Mouse (Mus musculus) limb, embryonic 11.5 days (tissue): ENCODE data around the gene Esyt2. TPM values are rescaled to one million over a fixed set of nuclear protein-coding genes. Genes with fewer than 3 reads are reported as not detected.

Experiments used
- ATAC-seq: fragments of 200-750 bp; cut with Nextera tagmentation; 2 replicates; pipeline ENCODE4 v1.8.0; 2017; ENCODE audit warnings: low read depth; ENCODE audit not compliant: insufficient number of reproducible peaks, low FRiP score, low TSS enrichment
- DNase-seq: peaks from one replicate; pipeline ENCODE4 v3.0.0-alpha.2; 2015; ENCODE audit warnings: low spot score
- H3K27ac ChIP-seq: fragments of 300-500 bp; sonication (generic); replicated peaks from 2 replicates; pipeline ENCODE4 v1.5.1; 2014; ENCODE audit warnings: low read depth, mild to moderate bottlenecking, low read length
- H3K27me3 ChIP-seq: fragments of 300-500 bp; sonication (generic); 2 replicates; pipeline ENCODE4 v1.6.1; 2014; ENCODE audit warnings: mild to moderate bottlenecking, low read length, mixed read lengths; ENCODE audit not compliant: control insufficient read depth, insufficient read depth
- H3K36me3 ChIP-seq: fragments of 300-500 bp; sonication (generic); 2 replicates; pipeline ENCODE4 v1.6.1; 2014; ENCODE audit warnings: mild to moderate bottlenecking, low read length, moderate library complexity, mixed read lengths; ENCODE audit not compliant: control insufficient read depth, insufficient read depth
- H3K4me1 ChIP-seq: fragments of 300-500 bp; sonication (generic); 2 replicates; pipeline ENCODE4 v1.6.1; 2014; ENCODE audit warnings: low read length, mixed read lengths; ENCODE audit not compliant: control insufficient read depth, insufficient read depth
- H3K4me2 ChIP-seq: fragments of 300-500 bp; sonication (generic); 2 replicates; pipeline ENCODE4 v1.6.1; 2014; ENCODE audit warnings: low read depth, mild to moderate bottlenecking, moderate library complexity; ENCODE audit not compliant: severe bottlenecking
- H3K4me3 ChIP-seq: fragments of 300-500 bp; sonication (generic); 2 replicates; pipeline ENCODE4 v1.5.1; 2014; ENCODE audit warnings: low read depth, low read length
- H3K9ac ChIP-seq: fragments of 300-500 bp; sonication (generic); 2 replicates; pipeline ENCODE4 v1.6.1; 2014; ENCODE audit warnings: mild to moderate bottlenecking, low read length
- H3K9me3 ChIP-seq: fragments of 300-500 bp; sonication (generic); 2 replicates; pipeline ENCODE4 v1.6.1; 2016; ENCODE audit warnings: low read length; ENCODE audit not compliant: control insufficient read depth
- WGBS: fragments of 180-500 bp; shearing (Covaris S2); extraction: QIAGEN DNeasy Blood & Tissue Kit; methylation state at CpG from one replicate; pipeline ENCODE4 v1.1.7; 2014; 5-methylcytosine and 5-hydroxymethylcytosine counted together
- polyA plus RNA-seq: library from polyadenylated mRNA; unstranded; fragments of >200 nt; fragmentation: Nextera tagmentation; extraction: Ambion mirVana; gene quantifications from 2 replicates; pipeline ENCODE4 v1.2.1, GENCODE M21; 2014

Gene Esyt2
- polyA plus RNA-seq, 1 experiment from 2014 or later, result 18.7 TPM

GRCm38 (mm10) chr12:116389868-116390267 lies 108.9 kb downstream of the Esyt2 start:
- H3K9ac ChIP-seq, result no peak overlapping the region
- no peaks in the 10 kb centered on the region for H3K9me3 ChIP-seq
- DNase-seq (no peak), ATAC-seq (no peak)
- WGBS, result 62% methylated on average over 1 of the region's 1 CpGs
- H3K4me3 ChIP-seq, result no peak overlapping the region
- no peak overlapping the region for H3K4me2 ChIP-seq
- H3K27ac ChIP-seq, result no peak overlapping the region
- no peaks in the 10 kb centered on the region for H3K4me1 ChIP-seq
- no peaks in the 10 kb centered on the region for H3K27me3 ChIP-seq
- no peaks in the 10 kb centered on the region for H3K36me3 ChIP-seq

GRCm38 (mm10) chr12:116394327-116394726 lies 113.3 kb downstream of the Esyt2 start:
- 72% methylated on average over 2 of the region's 2 CpGs for WGBS
- H3K4me1 ChIP-seq, result no peaks in the 10 kb centered on the region
- no peak overlapping the region for H3K4me3 ChIP-seq
- H3K9me3 ChIP-seq, result no peaks in the 10 kb centered on the region
- DNase-seq, result no peak
- no peaks in the 10 kb centered on the region for H3K27me3 ChIP-seq
- no peak overlapping the region for H3K9ac ChIP-seq
- no peak overlapping the region for H3K4me2 ChIP-seq
- H3K36me3 ChIP-seq, result no peaks in the 10 kb centered on the region
- no peak for ATAC-seq
- H3K27ac ChIP-seq, result no peak overlapping the region

DNA sequence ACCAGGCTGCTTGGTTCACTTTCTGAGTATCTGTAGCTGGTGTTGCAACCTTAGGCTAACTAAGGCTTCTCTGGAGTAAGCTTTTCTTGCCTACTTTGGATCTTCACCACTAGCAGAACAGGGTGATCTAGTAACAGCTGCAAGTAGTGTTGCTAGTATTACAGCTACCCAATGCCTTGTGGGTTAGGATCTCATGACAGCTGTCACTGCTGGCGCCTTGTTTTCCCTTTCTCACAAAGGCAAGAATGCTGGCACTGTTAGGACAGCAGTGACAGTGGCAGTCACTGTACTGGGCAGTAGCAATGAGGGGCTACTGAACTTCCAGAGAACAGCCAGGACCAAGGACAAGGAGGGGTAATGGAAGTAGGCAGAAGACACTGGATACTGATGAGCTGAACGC lies 114.3 kb downstream of the Esyt2 start:
- Histone ChIP-seq H3K9ac (no peak overlapping the region), H3K4me2 (no peak overlapping the region), H3K9me3 (no peaks in the 10 kb centered on the region), H3K27me3 (no peaks in the 10 kb centered on the region), H3K27ac (no peak overlapping the region), H3K4me3 (no peak overlapping the region), H3K36me3 (no peaks in the 10 kb centered on the region), H3K4me1 (no peaks in the 10 kb centered on the region)
- 81% methylated on average over 2 of the region's 2 CpGs for WGBS
- DNase-seq (no peak), ATAC-seq (no peak)

DNA sequence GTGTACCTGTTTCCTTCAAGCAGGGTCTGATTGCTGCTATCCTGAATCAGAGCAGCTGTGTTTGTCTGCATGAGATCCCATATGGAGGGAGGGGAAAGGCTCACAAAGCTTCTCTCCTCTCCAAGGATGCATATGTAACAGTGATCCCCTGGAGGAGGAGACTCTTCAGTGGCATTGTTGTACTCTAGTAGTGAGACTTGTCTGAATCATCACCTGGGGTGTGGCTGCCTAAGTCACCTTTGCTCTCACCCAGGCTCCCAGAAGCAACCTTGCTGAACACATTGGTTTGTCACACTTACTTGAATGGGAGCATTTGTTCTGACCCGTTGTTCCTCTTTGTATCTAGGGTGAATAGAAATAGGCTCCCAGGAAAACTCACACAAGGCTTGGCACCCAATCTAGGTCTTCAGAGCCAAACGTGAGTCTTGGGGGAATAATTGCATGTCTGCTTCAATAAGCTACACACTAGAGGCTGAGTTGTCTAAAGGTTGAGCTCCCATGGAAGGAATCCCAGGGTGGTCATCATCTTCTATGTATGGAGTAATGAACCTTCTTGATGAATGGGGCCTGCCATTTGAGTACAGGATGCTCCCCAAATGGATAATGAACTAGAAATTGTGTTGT lies 115.2 kb downstream of the Esyt2 start:
- Histone ChIP-seq H3K27ac (no peak overlapping the region), H3K9ac (no peak overlapping the region), H3K4me3 (no peak overlapping the region), H3K27me3 (no peaks in the 10 kb centered on the region), H3K9me3 (peaks cover 4% of the 10 kb centered on the region; the same call in 1 of the 2 replicates), H3K4me2 (no peak overlapping the region), H3K4me1 (no peaks in the 10 kb centered on the region), H3K36me3 (no peaks in the 10 kb centered on the region)
- 78% methylated on average over 2 of the region's 2 CpGs for WGBS
- ATAC-seq, result no peak
- DNase-seq, result no peak

DNA sequence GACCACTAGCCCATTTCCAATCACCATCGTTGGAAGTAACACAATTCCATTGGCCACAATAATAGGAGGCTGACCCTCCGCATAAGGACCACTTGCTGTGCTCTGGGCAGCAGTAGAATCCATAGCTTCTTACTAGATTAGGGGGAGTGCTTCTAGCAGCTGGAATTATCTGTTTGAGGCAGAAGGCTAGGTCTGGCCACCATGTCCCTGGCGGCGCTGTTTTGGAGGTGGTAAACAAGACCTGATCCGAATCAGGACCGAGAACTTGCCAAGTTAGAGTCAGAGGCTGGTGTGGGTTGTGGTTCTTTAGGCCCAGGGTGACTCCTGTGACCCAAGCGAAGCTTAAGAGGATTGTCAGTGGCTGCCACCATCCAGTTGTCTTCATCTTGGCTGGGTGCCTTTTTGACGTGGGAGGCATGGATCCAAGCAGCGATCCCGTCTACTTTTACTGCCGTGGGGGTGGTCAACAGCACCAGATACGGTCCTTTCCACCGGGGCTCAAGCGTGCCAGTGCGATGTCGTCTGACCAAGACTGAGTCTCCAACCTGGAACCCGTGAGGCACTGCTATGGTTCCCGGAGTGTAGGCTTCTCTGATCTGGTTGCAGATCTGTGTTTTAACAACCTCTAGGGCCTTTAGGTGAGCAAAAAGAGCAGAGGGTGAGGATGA lies 123.2 kb downstream of the Esyt2 start:
- DNase-seq (no peak), ATAC-seq (no peak)
- WGBS, result 94% methylated on average over 18 of the region's 18 CpGs
- no peak overlapping the region for H3K27ac ChIP-seq
- peaks cover 13% of the 10 kb centered on the region for H3K9me3 ChIP-seq
- no peaks in the 10 kb centered on the region for H3K27me3 ChIP-seq
- H3K4me3 ChIP-seq, result peak overlapping the region; percentile 77; the same call in 1 of the 2 replicates
- peaks cover 6% of the 10 kb centered on the region; the same call in 1 of the 2 replicates for H3K36me3 ChIP-seq
- peak overlapping the region; percentile 88; the same call in 1 of the 2 replicates for H3K4me2 ChIP-seq
- no peaks in the 10 kb centered on the region for H3K4me1 ChIP-seq
- peak overlapping the region; percentile 50 for H3K9ac ChIP-seq

DNA sequence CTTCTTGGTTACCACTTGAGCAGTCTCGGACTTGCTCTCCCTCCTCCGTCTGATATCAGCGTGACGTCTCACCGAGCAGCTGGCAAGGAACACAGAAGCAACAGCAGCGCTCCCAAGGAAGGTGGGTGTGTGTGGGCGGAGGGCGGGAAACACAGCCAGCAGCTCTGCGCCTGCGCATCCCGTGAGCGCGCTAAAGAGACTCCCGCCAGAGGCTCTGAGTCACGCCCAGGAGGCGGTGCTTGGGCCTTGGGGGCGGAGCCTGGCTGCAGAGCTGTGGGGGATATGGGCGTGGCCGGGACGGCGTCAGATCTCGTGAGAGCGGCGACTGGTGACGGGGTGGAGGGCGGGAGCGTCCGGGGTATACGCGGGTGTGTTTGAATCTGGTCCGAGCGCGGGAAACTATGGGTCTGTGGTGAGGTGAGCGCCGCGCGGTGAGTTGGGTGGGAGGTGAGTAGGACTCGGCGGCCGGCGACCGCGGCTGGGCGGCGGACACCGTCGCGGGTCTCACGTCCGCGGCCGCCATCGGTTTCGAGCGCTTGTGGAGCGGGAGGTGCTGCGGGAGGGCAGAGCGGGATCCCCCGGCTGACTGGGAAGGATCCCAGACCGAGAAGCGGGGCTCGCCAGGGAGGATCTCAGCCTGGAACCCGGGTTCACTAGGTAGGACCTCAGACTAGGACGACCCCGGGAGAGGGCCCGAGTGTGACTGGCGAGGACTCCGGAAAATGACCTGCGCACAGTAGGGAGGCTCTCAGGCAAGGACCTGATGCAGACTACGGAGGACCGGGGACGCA lies 124.2 kb downstream of the Esyt2 start, which contains the start of gene Ncapg2:
Ncapg2 (plus strand) TSS at position 358 of the 791 bp plus-strand sequence.
- Histone ChIP-seq H3K9me3 (peaks cover 13% of the 10 kb centered on the region), H3K27ac (no peak within 1 kb of the TSS), H3K4me3 (peak within 1 kb of the TSS; percentile 77), H3K4me2 (peak within 1 kb of the TSS; percentile 88), H3K4me1 (no peaks in the 10 kb centered on the region), H3K9ac (peak within 1 kb of the TSS; percentile 84), H3K27me3 (no peaks in the 10 kb centered on the region), H3K36me3 (peaks cover 7% of the 10 kb centered on the region; the same call in 1 of the 2 replicates)
- ATAC-seq (peak; percentile 99), DNase-seq (peak; percentile 99)
- under 1% methylated on average over 68 of the region's 72 CpGs for WGBS

- ATAC-seq, result no peak
- 13% methylated on average over 8 of the region's 8 CpGs for WGBS
- H3K27me3 ChIP-seq, result no peaks in the 10 kb centered on the region
- H3K4me2 ChIP-seq, result peak overlapping the region; percentile 88
- peaks cover 7% of the 10 kb centered on the region; the same call in 1 of the 2 replicates for H3K36me3 ChIP-seq
- peak overlapping the region; percentile 77 for H3K4me3 ChIP-seq
- peak overlapping the region; percentile 84 for H3K9ac ChIP-seq
- H3K4me1 ChIP-seq, result no peaks in the 10 kb centered on the region
- H3K9me3 ChIP-seq, result peaks cover 13% of the 10 kb centered on the region
- no peak overlapping the region for H3K27ac ChIP-seq
- DNase-seq, result no peak
These were observed 124.8 kb downstream of the Esyt2 start for GRCm38 (mm10) chr12:116405836-116406155.

- no peaks in the 10 kb centered on the region for H3K4me1 ChIP-seq
- ATAC-seq (no peak), DNase-seq (no peak)
- WGBS, result 96% methylated on average over 5 of the region's 5 CpGs
- peaks cover 7% of the 10 kb centered on the region; the same call in 1 of the 2 replicates for H3K36me3 ChIP-seq
- peaks cover 8% of the 10 kb centered on the region for H3K9me3 ChIP-seq
- no peaks in the 10 kb centered on the region for H3K27me3 ChIP-seq
- H3K27ac ChIP-seq, result no peak overlapping the region
- H3K4me2 ChIP-seq, result no peak overlapping the region
- no peak overlapping the region for H3K4me3 ChIP-seq
- no peak overlapping the region for H3K9ac ChIP-seq
These were observed 126.9 kb downstream of the Esyt2 start for GRCm38 (mm10) chr12:116407883-116408282.
